Mouse (Mus musculus): ENCODE data around the gene Irs1.

DNA sequence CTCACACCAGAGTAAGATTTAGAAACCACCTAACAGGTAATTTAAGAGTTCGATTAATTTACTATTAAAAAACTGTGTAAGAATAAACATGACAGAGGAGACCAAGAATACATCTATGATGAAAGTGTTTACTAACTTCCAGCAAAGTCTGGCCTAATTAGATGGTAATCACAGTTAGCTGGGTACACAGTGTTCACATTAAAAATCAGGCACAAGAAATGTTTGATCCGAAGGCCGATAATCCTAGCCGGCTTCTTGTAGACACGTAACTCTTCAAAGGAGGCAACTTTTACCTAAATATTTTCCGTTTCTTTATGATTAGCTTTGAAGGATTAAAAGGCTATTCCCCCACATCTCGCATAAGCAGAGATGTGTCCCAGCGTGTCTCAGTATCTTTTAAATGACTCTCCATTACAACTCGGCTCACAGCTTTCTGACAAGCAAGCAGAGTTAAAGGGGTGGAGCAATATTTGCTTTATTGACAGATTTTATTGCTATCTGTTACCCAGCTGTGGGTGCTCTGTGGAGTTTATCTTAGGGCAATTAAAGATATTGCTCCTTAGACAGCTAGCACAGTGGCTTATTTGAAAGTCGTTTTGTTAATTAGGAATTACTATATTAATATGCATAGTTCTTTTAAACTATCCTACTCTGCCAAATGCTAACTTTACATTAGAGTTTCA lies 102.5 kb downstream of the Irs1 start:
- no peak for TF ChIP-seq POLR2A (IDR thresholded peaks at IDR 0.05; ENCODE audit: borderline replicate concordance, extremely low read depth, low read depth, low read length)
- no peak for TF ChIP-seq CTCF (IDR thresholded peaks at IDR 0.05; ENCODE audit: insufficient read depth, low read length)
